ENCODE assay signal across 16 mouse cellular contexts in the genomic region with DNA sequence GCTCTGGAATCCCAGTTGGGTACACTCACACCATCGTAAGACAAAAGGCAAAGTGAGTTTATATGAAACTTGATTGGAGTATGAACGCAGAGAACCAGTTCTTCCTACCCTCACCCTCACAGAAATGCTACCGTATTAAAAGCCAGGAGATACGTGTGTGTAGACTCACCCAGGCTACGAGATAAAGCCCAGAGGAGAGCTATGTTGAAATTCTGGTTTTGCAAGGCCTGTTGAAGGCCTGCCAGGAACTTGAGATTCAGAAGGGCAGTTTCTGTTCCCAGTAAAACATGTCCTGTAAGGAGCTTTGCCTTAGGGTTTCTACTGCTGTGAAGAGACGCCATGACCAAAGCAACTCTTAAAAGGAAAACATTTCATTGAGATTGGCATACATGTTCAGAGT.
DNase-seq lines count a peak whose midpoint lies in the region; ATAC-seq and TF ChIP-seq lines count a peak whose summit lies in the region.
"Had no signal": no experiment of that assay in that cellular context is flagged by ENCODE, and none has a peak within 500 bp of the region (broad histone marks: within the 10 kb centered on the region; RNA-seq: fewer than 3 reads in every experiment).

No protein-coding gene starts in this region.

- no peaks in the 10 kb centered on the region for H3K36me3 ChIP-seq in intestine, postnatal 0 days (ENCODE audit: control insufficient read depth, insufficient read depth)
- H3K36me3 ChIP-seq: embryonic facial prominence, embryonic 13.5 days; hindbrain, embryonic 10.5 days; kidney, embryonic 15.5 days; limb, embryonic 13.5 days; lung, embryonic 15.5 days had no signal

- no peaks in the 10 kb centered on the region for H3K9me3 ChIP-seq in intestine, postnatal 0 days (ENCODE audit: control insufficient read depth)
- H3K9me3 ChIP-seq: embryonic facial prominence, embryonic 13.5 days; kidney, embryonic 15.5 days; lung, embryonic 15.5 days had no signal

- DNase-seq in gastrocnemius, postnatal 25 days, result peak; percentile 18
- no peak for DNase-seq in gastrocnemius, postnatal 4 days (ENCODE audit: low spot score in 2 of 2)
- DNase-seq in NIH3T3 (ENCODE audit: low read depth), result peak; percentile 71
- peak; percentile 81 for DNase-seq in fat pad, adult 2 months (ENCODE audit: extremely low read depth, low read depth, low spot score)
- DNase-seq in lung, postnatal 14 days, result peak; percentile 42
- no peak for DNase-seq in cerebellum, adult 11 months
- DNase-seq: thymus, postnatal 25 days had no signal

- no peak overlapping the region for H3K27ac ChIP-seq in intestine, postnatal 0 days (ENCODE audit: low read depth, low read length)
- H3K27ac ChIP-seq: embryonic facial prominence, embryonic 13.5 days; hindbrain, embryonic 10.5 days; kidney, embryonic 15.5 days; layer of hippocampus, adult 2 months; left cerebral cortex, adult 2 months; limb, embryonic 13.5 days; lung, embryonic 15.5 days had no signal

- no peak overlapping the region for H3K9ac ChIP-seq in intestine, postnatal 0 days (ENCODE audit: low read depth, low read length)
- H3K9ac ChIP-seq: embryonic facial prominence, embryonic 13.5 days; kidney, embryonic 15.5 days; limb, embryonic 13.5 days; lung, embryonic 15.5 days had no signal

- H3K4me1 ChIP-seq in intestine, postnatal 0 days (replicated peaks; ENCODE audit: control insufficient read depth, insufficient read depth, low read length), result no peaks in the 10 kb centered on the region
- H3K4me1 ChIP-seq: hindbrain, embryonic 10.5 days; kidney, embryonic 15.5 days; lung, embryonic 15.5 days had no signal

- TF ChIP-seq CTCF in intestine, postnatal 0 days (IDR thresholded peaks at IDR 0.05; ENCODE audit: low read depth), result no peak

- ATAC-seq in intestine, postnatal 0 days, result no peak

- H3K4me3 ChIP-seq in intestine, postnatal 0 days (ENCODE audit: low read depth, low read length), result no peak overlapping the region
- H3K4me3 ChIP-seq: embryonic facial prominence, embryonic 13.5 days; hindbrain, embryonic 10.5 days; kidney, embryonic 15.5 days; layer of hippocampus, adult 2 months; left cerebral cortex, adult 2 months; limb, embryonic 13.5 days; lung, embryonic 15.5 days had no signal

- no peaks in the 10 kb centered on the region for H3K27me3 ChIP-seq in intestine, postnatal 0 days (replicated peaks; ENCODE audit: control insufficient read depth, insufficient read depth, low read length)
- H3K27me3 ChIP-seq: embryonic facial prominence, embryonic 13.5 days; kidney, embryonic 15.5 days; limb, embryonic 13.5 days; lung, embryonic 15.5 days had no signal

- WGBS in intestine, postnatal 0 days, result 63% methylated on average over 6 of the region's 6 CpGs

- no peak overlapping the region for H3K4me2 ChIP-seq in intestine, postnatal 0 days (replicated peaks; ENCODE audit: low read depth)
- H3K4me2 ChIP-seq: embryonic facial prominence, embryonic 13.5 days; kidney, embryonic 15.5 days; limb, embryonic 13.5 days; lung, embryonic 15.5 days; midbrain, embryonic 11.5 days had no signal

Comparison
In these comparisons a context has a peak if more than half of its experiments do, and no peak if none do; other contexts are left out.
1. DNase-seq: peak in gastrocnemius, postnatal 25 days (single experiment), NIH3T3 (single experiment), fat pad, adult 2 months (single experiment) and lung, postnatal 14 days (single experiment); none in gastrocnemius, postnatal 4 days (0 of 2) and cerebellum, adult 11 months (single experiment).